Mouse (Mus musculus) mesoderm, embryonic 11.5 days (tissue): Measurements from ENCODE around the gene Ap4s1.
"Not testable (repeated sequence)": the region's sequence is repeated elsewhere in the genome, so short reads cannot be mapped to it uniquely, and the experiment has no call there.

Experiments
- DNase-seq: peaks from one replicate; pipeline ENCODE4 v3.0.0-alpha.2; 2012; ENCODE audit warnings: low read depth, low spot score

The Ap4s1 gene

DNA sequence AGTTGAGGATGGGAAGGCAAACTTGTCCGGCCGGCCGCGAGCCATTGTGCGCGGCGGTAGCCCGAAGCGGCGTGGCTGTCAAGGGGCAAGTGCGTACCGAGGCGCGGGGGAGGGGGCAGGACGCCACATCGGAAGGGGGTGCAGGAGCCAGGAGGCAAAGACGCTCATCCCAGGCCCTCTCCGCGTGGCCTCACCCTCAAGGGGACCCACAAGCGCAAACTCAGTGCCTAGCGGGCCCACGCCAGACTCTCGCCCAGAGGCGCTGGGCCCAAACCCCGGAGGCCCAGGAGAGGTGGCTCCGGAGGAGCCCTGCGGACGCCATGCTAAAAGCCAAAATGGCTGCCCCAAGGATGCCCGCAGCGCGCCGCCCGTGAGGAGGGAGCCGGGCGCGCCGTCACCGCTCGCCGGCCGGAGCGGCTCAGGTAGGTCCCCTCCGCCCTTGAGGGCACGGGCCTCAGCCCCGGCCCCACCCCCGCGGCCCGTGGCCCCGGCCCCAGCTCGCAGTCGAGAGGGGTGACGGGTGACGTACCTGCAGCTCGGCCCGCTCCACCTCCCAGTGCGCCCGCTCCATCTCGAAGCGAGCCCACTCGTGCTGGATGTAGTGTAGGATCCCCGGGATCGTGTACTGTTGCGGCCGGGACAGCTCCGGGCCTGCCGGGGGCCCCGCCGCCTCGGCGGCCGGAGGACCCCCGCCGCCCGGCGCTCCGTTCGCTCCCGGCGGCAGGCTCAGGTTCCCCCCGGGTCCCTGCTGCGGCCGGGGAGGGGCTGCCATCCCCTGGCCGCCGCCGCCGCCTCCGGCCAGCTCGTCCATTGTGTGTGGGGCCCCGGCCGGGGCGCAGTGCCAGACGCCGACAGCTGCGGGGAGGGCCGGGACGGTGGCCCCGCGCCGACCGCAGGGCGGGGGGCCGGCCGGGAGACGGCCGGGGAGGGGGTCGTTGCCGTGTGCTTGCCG, at the start of gene Ap4s1:
Gene Ap4s1, plus strand, starts transcription at position 141 of the 952 bp plus-strand sequence.
- DNase-seq = peak; percentile 74

DNA sequence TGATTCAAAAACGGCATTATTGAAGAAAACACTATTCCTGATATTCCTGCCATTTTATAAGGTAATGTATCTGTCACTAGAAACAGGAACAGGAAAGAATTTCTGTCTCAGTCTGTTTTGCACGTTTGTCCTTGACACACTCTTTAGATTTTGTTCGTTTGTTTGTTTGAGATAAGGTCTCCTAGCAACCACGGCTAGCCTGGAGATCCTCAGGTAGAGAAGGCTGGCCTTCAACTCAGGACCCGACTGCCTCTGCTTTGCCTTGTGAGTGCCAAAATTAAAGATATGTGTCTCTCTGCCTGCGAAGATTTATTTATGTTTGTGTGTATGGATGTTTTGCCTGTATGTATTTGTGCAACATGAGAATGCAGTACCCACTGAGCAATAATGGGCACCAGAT, 49.0 kb upstream of the Ap4s1 start:
- peak; percentile 6 for DNase-seq

DNA sequence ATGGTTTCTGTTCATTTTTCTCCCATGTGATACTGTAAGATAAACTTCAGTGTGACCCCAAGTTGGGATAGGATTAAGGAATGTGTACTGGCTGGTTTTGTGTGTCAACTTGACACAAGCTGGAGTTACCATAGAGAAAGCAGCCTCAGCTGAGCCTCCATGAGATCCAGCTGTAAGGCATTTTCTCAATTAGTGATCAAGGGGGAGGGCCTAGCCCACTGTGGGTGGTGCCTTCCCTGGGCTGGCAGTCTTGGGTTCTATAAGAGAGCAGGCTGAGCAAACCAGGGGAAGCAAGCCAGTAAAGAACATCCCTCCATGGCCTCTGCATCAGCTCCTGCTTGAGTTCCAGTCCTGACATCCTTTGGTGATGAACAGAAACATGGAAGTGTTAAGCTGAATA, 41.4 kb upstream of the Ap4s1 start:
- not testable (repeated sequence) for DNase-seq

DNA sequence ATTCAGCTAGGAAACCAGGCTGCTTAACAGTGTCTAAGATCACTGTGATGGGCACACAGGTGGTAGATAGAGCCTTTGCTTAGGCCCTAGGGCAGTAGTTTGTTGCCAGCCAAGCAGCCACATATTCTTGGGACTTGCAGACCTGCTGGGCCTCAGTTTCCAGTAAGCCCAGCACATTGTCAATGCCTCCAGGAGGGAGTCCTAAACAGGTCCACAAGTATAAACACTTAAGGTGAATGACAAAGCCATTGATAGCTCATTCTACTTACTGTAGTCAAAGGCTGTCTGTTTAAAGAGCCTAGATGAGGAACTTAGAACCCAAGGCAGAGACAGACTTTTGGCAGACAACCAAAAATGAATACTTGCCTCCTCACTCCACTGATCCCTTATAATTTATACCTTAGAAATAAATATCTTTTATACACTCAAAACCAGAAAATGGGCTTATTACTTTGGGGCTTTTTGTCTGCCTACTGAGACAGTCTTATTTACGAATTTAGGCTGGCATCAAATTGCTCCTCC, 34.8 kb upstream of the Ap4s1 start:
- DNase-seq = no peak

DNA sequence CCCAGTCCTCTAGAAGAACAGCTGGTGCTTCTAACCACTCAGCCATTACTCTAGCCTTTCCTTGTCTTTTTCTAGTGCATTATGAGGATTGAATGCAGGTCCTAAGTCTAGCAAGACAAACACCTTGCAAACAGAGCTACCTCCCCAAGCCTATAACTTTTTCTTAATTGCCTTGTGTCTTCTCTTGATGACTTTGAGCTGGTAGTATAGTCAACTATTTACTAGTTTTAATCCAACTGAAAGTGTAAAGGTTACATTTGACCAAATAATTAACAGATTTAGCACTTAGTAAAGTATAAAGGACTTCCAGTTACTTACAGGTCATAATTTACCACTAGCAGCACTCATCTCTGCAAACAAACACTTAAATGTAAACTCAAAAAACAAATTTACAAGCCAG, 27.8 kb upstream of the Ap4s1 start:
- no peak for DNase-seq

DNA sequence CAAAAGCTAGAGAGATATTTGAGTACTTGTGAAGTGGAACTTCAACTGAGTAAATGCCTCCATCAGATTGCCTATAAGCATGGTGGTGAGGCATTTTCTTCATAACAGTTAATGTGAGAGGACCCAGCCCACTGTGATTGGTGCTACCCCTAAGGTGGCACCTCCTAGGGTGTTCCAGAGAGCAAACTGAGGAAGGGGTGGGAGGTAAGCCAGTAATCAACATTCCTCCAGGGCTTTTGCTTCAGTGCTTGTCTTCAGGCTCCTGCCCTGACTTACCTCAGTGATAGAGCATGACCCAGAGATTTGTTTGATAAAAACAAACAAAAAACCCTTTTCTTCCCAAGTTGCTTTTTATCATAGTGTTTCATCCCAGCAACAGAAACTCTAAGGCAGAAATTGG, 26.9 kb upstream of the Ap4s1 start:
- no peak for DNase-seq

DNA sequence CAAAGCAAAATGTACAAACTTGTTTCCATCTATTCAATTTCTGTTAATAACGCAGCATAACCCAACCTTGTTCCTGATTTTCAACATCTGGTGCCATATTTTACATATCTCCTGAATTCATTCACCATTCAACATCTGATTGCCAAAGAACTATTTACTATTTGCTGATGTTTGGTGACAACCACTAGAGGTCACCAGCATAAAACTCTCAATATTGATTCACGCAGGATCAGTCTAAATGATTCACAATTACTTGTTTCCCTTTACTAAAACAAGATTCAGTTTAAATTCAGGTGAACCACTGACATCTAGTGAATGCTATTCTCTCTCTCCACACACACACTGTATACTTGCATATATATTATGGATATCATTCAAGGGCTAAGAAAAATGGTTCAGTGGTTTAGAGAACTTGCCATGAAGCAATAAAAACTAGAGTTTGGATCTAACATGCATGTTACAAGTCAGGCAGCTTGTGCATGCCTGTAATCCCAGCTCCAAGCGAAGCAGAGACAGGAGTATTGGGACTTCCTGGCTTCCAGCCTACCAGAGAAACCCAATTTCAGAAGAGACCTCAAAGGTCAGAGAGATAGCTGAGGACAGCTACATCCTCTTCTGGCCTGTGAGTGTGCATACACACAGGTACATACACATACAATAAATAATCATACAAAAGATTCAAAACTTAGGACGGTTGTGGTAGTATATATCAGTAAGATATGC, 24.0 kb upstream of the Ap4s1 start:
- DNase-seq = no peak

DNA sequence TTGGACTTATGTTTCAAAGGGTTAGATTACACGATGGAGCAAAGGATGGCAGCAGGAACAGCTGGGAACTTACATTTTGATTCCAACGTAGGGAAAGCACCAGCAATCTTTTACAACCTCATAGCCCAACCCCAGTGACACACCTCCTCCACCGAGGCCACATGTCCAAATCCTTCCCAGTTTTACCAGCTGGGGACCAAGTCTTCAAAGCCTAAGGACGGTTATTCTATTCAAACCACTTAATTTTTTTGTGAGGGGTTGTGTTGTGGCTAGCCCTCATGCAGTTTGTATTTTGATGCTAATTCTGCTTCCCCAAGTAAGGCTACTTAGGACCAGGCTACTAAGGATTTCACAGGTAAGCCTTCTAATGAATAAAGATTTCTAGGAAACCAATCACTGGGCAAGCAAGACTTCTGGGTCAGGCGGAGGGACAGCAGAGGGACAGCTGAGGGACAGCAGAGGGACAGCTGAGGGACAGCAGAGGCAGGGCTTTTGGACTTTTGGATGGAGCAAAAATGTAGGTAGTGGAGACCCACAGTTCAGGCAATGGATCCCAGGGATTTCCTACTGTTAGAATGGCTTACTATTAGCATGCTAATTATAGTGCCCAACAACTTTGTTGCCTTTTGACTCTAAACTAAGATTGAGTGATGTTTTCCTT, 19.5 kb upstream of the Ap4s1 start:
- DNase-seq = no peak

DNA sequence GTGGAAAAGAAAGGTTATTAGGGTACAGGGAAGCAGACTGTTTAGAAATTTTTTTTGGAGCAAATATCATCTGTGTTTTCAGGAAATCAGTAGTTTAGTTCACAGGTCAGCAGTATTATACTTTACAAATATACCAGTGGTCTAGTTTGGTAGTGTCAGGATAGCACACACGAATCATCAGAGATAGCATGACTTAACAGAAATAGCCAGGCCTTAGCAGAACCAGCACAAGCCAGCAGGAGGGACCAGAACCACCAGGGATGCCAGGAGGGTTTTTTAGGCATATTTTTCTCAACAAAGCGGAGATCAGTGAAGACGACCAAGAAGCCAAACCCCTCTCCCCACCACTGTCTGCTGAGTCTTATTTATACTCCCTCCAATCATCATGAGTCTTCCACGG, 17.6 kb upstream of the Ap4s1 start:
- no peak for DNase-seq

DNA sequence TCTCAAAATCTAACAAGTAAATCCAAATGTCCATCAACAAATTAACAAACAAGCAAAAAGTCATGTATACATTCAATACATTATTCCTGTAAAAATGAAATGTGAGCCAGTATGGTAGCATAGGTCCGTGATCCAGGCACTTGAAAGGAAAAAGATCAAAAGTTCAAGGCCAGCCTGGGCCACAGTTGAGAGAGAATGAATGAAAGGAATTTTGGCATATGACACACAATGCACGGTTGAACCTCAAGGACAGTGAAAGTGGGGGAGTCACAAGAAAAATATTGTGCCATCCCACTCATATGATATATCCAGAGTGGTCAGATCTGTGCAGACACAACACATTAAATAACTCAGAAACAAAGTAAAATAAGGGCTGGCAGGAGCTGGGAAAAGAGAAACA, 14.4 kb upstream of the Ap4s1 start:
- DNase-seq = no peak

DNA sequence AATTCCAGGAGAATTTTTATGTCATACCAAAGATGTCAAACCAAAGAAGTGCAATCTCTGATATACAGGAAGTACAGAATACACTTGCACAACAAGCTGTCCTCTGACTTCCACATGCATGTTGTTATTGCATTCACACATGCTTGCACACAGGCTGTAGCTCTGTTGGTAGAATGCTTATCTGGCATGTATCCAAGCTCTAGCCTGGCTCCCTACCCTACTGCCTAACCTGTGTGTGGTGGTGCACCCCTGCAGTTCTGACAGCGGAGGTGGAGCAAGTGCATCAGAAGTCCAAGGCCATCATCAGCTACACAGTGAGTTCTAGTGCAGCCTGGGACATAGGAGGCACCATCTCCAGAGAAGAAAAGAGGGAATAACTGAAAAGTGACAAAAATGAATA, 12.0 kb upstream of the Ap4s1 start:
- no peak for DNase-seq

DNA sequence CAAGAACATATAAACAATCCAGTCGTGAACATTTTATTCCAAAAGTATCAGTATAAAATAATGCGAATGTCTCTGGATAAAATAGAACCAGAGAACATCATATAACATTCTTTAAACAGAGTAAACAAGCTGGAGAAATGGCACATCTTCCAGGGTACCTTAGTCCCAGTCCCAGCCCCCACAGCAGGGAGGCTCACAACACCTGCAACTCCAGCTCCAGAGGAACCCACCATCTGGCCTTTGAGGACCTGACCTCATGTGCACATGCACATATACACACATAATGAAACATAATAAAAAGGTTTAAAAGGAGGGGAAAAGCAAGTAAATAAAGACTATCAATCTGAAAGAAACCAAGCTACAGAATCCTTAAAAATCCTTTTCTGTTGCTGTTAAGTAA, 2.3 kb upstream of the Ap4s1 start:
- DNase-seq = no peak

DNA sequence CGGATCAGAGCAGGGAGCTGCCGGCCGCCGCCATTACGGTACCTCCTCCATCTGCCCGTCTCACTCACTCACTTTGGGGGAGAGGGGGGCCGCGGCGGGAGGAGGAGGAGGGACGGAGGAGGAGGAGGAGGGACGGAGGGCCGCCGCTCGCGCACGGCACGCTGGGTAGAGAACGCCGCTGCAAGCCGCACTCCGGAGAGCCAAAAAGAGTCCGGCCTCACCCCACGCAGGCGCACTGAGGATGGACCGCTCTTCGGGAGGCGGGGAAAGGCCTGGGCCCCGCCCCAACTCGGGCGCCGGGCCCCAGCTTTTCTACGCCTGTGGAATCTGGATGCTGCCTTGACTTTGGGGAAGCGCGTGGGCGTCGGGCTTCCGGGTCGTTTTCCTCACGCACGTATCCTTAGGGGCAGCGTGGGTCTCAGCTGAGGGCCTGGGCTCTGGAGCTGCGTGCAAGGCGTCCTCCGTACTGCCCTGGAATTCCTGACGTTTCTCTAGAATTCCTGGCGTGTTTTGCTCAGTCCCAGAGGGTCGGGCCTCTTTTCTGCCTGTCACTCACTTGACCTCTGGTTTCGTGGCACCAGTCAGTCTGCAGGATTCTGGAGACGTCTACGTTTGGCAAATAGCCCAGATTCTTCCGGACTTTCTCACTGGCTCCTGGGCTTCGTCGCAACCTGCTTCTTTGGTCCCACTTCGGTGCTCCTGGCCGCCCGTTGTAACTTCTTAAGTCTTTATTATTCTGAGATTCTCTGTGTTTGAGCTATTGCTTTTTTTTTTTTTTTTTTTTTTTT, 1.2 kb downstream of the Ap4s1 start, which contains the start of gene Strn3:
Gene Strn3, minus strand, starts transcription at position 53 of the 788 bp plus-strand sequence.
- DNase-seq = peak; percentile 97

DNA sequence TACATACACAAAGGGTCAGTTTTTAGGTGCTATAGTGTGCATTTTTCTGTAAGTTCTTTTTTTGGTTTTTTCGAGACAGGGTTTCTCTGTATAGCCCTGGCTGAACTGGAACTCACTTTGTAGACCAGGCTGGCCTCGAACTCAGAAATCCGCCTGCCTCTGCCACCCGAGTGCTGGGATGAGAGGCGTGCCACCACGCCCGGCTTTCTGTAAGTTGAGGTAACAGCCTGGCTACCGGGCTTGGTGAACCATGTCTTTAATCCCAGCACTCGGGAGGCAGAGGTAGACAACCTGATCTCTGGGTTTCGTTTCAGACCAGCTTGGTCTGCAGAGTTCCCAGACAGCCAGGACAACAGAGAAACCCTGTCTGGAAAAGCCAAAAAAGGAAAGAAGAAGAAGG, 2.0 kb downstream of the Ap4s1 start:
- DNase-seq = not testable (repeated sequence)

DNA sequence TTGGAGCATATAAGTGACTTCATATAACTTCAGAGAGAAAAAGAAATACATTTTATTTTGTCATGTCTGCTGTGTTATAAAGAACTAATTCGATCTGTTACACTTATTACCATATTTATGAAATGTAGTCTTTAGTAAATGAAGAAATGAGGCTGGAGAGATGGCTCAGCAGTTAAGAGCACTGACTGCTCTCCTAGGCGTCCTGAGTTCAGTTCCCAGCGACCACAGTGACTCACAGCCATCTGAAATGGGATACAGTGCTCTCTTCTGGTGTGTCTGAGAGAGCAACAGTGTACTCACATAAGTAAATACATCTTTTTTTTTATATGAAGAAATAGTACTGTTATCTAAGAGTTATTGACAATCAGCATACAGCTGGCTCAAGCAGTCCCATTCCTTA, 2.6 kb downstream of the Ap4s1 start:
- DNase-seq = no peak

DNA sequence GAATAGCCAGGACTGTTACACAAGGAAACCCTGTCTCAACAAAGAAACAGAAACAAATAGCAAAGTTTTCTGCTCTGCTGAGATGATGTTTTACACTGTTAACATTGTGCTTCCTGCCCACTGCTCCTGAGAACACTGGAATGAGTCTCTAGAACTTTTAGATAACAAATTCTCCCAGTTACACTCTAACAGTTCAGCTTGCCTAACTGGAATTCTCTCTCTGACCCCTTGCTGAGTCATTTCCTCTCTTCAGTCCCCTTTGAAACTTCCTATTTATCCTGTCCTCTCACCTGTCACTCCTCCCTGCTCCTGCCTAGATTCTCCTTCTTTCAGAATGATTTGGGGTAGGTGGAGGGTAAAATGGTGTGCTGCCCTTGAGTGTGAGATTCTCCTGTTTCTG, 3.3 kb downstream of the Ap4s1 start:
- no peak for DNase-seq

DNA sequence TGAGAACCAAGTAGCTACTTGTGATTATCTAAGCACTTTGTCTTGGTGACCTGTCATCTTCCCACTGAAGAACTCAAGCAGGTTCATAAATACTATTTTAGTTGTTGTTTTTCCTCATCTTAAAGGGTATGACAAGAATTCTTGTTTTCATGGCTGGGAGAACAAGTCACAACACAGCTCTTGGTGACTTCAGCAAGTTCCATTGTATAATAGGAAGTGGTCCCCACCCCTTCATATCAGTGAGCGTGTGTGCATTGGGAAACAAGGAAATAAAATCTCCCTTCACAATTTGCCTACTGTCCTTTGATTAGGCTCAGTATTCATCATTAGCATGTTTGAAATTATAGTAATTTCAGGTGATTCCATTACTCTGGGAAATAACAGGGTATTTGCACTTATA, 4.1 kb downstream of the Ap4s1 start:
- no peak for DNase-seq

DNA sequence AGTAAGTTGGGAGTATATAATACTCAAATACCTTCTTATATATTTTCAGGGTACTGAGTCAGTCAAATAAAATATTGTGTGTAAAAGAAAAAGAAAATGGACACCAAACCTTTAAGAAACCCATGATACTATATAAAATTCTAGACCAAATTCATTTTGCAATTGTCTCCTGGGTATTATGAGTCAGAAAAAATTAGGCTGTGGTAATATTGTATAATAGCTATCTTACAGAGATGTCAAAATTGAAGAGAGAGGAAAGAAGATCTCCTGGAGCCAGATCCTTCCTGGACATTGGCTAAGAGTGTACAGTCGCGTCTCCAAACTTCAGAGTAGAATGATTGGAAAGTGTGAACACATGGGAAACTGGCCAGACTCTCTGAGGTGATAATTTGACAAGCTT, 5.3 kb downstream of the Ap4s1 start:
- no peak for DNase-seq

DNA sequence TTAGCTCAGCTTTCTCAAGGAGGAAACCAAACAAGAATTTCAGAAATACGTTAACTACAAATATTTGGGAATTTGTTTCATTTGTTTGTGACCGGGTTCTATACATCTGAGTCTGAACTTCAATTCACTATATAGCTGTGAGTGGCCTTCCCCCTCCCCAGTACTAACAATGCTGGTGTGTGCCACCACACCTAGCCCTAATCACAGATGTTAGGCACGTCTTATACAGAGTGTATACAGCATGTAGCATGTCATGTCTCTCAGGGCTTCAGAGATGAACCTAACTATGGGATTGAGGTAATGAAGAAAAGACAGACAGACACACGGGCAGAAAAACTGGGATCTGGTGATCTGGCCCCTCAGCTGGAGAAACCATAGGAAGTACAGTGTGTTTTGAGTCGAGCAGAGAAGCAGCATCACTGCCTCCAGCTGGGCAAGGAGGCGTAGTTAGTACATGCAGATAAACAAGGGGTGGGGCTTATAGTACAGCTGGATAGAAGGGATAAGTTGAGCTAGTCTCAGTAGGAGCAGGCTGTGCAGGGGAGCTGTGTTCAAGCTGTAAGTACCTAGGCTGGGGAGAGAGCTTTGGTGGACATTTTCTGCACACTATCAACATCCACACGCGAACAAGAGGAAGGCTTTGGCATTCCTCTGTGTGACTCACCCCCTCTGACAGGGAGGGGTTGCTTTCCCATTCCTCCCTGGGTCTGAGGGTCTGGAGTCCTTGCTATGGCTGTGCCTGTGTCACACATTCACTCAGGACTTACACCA, 9.0 kb downstream of the Ap4s1 start:
- DNase-seq = no peak

DNA sequence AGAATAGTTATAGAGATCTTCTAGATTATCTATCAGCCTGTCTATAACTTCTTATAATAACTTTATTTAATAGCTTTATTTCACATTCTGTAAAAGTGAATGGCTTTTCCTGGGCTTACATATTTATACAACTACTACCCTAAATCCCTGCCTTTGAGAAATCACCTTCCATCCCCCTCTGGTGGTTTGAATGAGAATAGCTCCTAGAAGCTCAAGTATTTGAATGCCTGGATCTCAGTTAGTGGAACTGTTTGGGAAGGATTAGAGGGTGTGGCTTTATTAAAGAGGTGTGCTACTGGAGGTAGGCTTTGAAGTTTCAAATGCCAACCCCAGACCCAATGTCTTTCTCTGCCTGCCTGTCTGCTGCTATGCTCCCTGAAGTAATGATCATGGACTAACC, 10.9 kb downstream of the Ap4s1 start:
- no peak for DNase-seq
